Mouse (Mus musculus) C2C12 (cell line): ENCODE data around the gene Tbc1d8.

Source experiments
- CTCF ChIP-seq: IDR thresholded peaks from one replicate; pipeline ENCODE4 v1.5.1; 2011; ENCODE audit not compliant: control insufficient read depth, insufficient read depth, insufficient read length
- MAX ChIP-seq: IDR thresholded peaks from one replicate; pipeline ENCODE4 v1.6.1; 2011; ENCODE audit warnings: mild to moderate bottlenecking, control low read depth
- MYOD1 ChIP-seq: IDR thresholded peaks from one replicate; pipeline ENCODE4 v1.6.1; 2011; ENCODE audit warnings: low read depth; ENCODE audit not compliant: control insufficient read depth, insufficient read length
- MYOG ChIP-seq: IDR thresholded peaks from one replicate; pipeline ENCODE4 v1.6.1; 2011; ENCODE audit not compliant: control insufficient read depth, insufficient read length; ENCODE audit errors: extremely low read depth
- USF1 ChIP-seq: IDR thresholded peaks from one replicate; pipeline ENCODE4 v1.6.1; 2011; ENCODE audit warnings: low read depth, mild to moderate bottlenecking, control low read depth, moderate library complexity

GRCm38 (mm10) chr1:39441686-39442085, 36.9 kb downstream of the Tbc1d8 start:
- TF ChIP-seq MYOD1 (no peak), CTCF (no peak), MAX (no peak), USF1 (no peak), MYOG (no peak)
